Mouse (Mus musculus) thymus, postnatal 4 days (tissue): ENCODE measurements around the gene Tmem178.

Experiments used
- DNase-seq: peaks from one replicate; pipeline ENCODE4 v3.0.0; 2021

Tmem178 gene

GRCm38 (mm10) chr17:81001010-81001409 is 56.6 kb downstream of the Tmem178 start:
- no peak for DNase-seq

GRCm38 (mm10) chr17:81001647-81002046 is 57.2 kb downstream of the Tmem178 start:
- DNase-seq = no peak

GRCm38 (mm10) chr17:81002130-81002529 is 57.7 kb downstream of the Tmem178 start:
- no peak for DNase-seq

GRCm38 (mm10) chr17:81004454-81004853 is 60.0 kb downstream of the Tmem178 start:
- no peak for DNase-seq

- no peak for DNase-seq
These were observed 60.9 kb downstream of the Tmem178 start for GRCm38 (mm10) chr17:81005292-81005691.

GRCm38 (mm10) chr17:81009112-81009511 is 64.7 kb downstream of the Tmem178 start:
- DNase-seq = no peak

GRCm38 (mm10) chr17:81010199-81010598 is 65.8 kb downstream of the Tmem178 start:
- no peak for DNase-seq

- no peak for DNase-seq
These were observed 66.6 kb downstream of the Tmem178 start for GRCm38 (mm10) chr17:81010844-81011685.

- peak; percentile 40 for DNase-seq
These were observed 71.5 kb downstream of the Tmem178 start for GRCm38 (mm10) chr17:81015814-81016447.

GRCm38 (mm10) chr17:81017132-81017531 is 72.7 kb downstream of the Tmem178 start:
- no peak for DNase-seq

- no peak for DNase-seq
These were observed 82.9 kb downstream of the Tmem178 start for GRCm38 (mm10) chr17:81027331-81027730.

GRCm38 (mm10) chr17:81031830-81032442 is 87.5 kb downstream of the Tmem178 start:
- DNase-seq = no peak

GRCm38 (mm10) chr17:81032957-81033356 is 88.5 kb downstream of the Tmem178 start:
- no peak for DNase-seq

- DNase-seq = no peak
These were observed 90.9 kb downstream of the Tmem178 start for GRCm38 (mm10) chr17:81035354-81035753.

- DNase-seq = no peak
These were observed 94.4 kb downstream of the Tmem178 start for GRCm38 (mm10) chr17:81038707-81039408.

GRCm38 (mm10) chr17:81041662-81042061 is 97.2 kb downstream of the Tmem178 start:
- no peak for DNase-seq

- DNase-seq = no peak
These were observed 99.9 kb downstream of the Tmem178 start for GRCm38 (mm10) chr17:81044356-81044755.

GRCm38 (mm10) chr17:81045115-81045514 is 100.7 kb downstream of the Tmem178 start:
- no peak for DNase-seq

GRCm38 (mm10) chr17:81045525-81046150 is 101.2 kb downstream of the Tmem178 start:
- DNase-seq = peak; percentile 75

GRCm38 (mm10) chr17:81047930-81048564 is 103.6 kb downstream of the Tmem178 start:
- DNase-seq = no peak
